Mouse (Mus musculus) midbrain, embryonic 16.5 days (tissue): Measurements from ENCODE around the gene Rhof. TPM values are rescaled to one million over a fixed set of nuclear protein-coding genes. Genes with fewer than 3 reads are reported as not detected.

Experiments used
- ATAC-seq: fragments of 200-750 bp; cut with Nextera tagmentation; 2 replicates; pipeline ENCODE4 v1.8.0; 2017; ENCODE audit warnings: moderate TSS enrichment
- H3K27ac ChIP-seq: fragments of 300-500 bp; sonication (generic); 2 replicates; pipeline ENCODE4 v1.5.1; 2014; ENCODE audit warnings: mild to moderate bottlenecking, low read length, mixed read lengths
- H3K27me3 ChIP-seq: fragments of 300-500 bp; sonication (generic); 2 replicates; pipeline ENCODE4 v1.6.1; 2014; ENCODE audit warnings: low read depth, low read length, mixed read lengths; ENCODE audit not compliant: control insufficient read depth, insufficient read depth
- H3K36me3 ChIP-seq: fragments of 300-500 bp; sonication (generic); 2 replicates; pipeline ENCODE4 v1.6.1; 2014; ENCODE audit warnings: mild to moderate bottlenecking, low read length, moderate library complexity, mixed read lengths; ENCODE audit not compliant: control insufficient read depth, insufficient read depth
- H3K4me1 ChIP-seq: fragments of 300-500 bp; sonication (generic); 2 replicates; pipeline ENCODE4 v1.6.1; 2014; ENCODE audit warnings: mild to moderate bottlenecking, low read length, mixed read lengths; ENCODE audit not compliant: control insufficient read depth, insufficient read depth
- H3K4me2 ChIP-seq: fragments of 300-500 bp; sonication (generic); 2 replicates; pipeline ENCODE4 v1.6.1; 2014; ENCODE audit warnings: mild to moderate bottlenecking, low read length, mixed read lengths
- H3K4me3 ChIP-seq: fragments of 300-500 bp; sonication (generic); 2 replicates; pipeline ENCODE4 v1.5.1; 2014; ENCODE audit warnings: low read depth, mild to moderate bottlenecking, low read length, moderate library complexity, mixed read lengths
- H3K9ac ChIP-seq: fragments of 300-500 bp; sonication (generic); 2 replicates; pipeline ENCODE4 v1.6.1; 2014; ENCODE audit warnings: low read depth, low read length, mixed read lengths
- H3K9me3 ChIP-seq: fragments of 300-500 bp; sonication (generic); replicated peaks from 2 replicates; pipeline ENCODE4 v1.6.1; 2014; ENCODE audit warnings: mild to moderate bottlenecking, low read length, mixed read lengths; ENCODE audit not compliant: control insufficient read depth, poor library complexity, severe bottlenecking
- WGBS: fragments of 180-500 bp; shearing (Covaris S2); extraction: QIAGEN DNeasy Blood & Tissue Kit; methylation state at CpG from one replicate; pipeline ENCODE4 v1.1.7; 2014; 5-methylcytosine and 5-hydroxymethylcytosine counted together
- polyA plus RNA-seq: library from polyadenylated mRNA; unstranded; fragments of >200 nt; fragmentation: Nextera tagmentation; extraction: Ambion mirVana; gene quantifications from 2 replicates; pipeline ENCODE4 v1.2.1, GENCODE M21; 2015

The Rhof gene
- polyA plus RNA-seq, 1 experiment from 2014 or later, result 21.4 TPM

GRCm38 (mm10) chr5:123137910-123138229 lies 5.4 kb upstream of the Rhof start:
- no peak for ATAC-seq
- Histone ChIP-seq H3K27ac (peak overlapping the region; percentile 100), H3K4me1 (peaks cover 47% of the 10 kb centered on the region), H3K9ac (peak overlapping the region; percentile 100), H3K4me3 (peak overlapping the region; percentile 94), H3K27me3 (no peaks in the 10 kb centered on the region), H3K4me2 (peak overlapping the region; percentile 87), H3K36me3 (no peaks in the 10 kb centered on the region), H3K9me3 (no peaks in the 10 kb centered on the region)
- under 1% methylated on average over 5 of the region's 6 CpGs for WGBS

- Histone ChIP-seq H3K9ac (peak overlapping the region; percentile 100), H3K4me2 (peak overlapping the region; percentile 87), H3K36me3 (no peaks in the 10 kb centered on the region), H3K4me1 (peaks cover 53% of the 10 kb centered on the region), H3K27ac (peak overlapping the region; percentile 100), H3K9me3 (no peaks in the 10 kb centered on the region), H3K4me3 (peak overlapping the region; percentile 94), H3K27me3 (no peaks in the 10 kb centered on the region)
- 1% methylated on average over 20 of the region's 20 CpGs for WGBS
- no peak for ATAC-seq
Measured at GRCm38 (mm10) chr5:123137044-123137909, 4.8 kb upstream of the Rhof start.

GRCm38 (mm10) chr5:123136361-123137043 lies 4.0 kb upstream of the Rhof start:
- Histone ChIP-seq H3K4me1 (peaks cover 60% of the 10 kb centered on the region), H3K36me3 (no peaks in the 10 kb centered on the region), H3K27ac (peak overlapping the region; percentile 100), H3K9ac (peak overlapping the region; percentile 100), H3K27me3 (no peaks in the 10 kb centered on the region), H3K4me2 (peak overlapping the region; percentile 87), H3K4me3 (peak overlapping the region; percentile 94), H3K9me3 (no peaks in the 10 kb centered on the region)
- no peak for ATAC-seq
- WGBS, result under 1% methylated on average over 13 of the region's 13 CpGs

- 3% methylated on average over 30 of the region's 30 CpGs for WGBS
- H3K9ac ChIP-seq, result peak overlapping the region; percentile 100
- no peaks in the 10 kb centered on the region for H3K36me3 ChIP-seq
- H3K4me3 ChIP-seq, result peak overlapping the region; percentile 94
- H3K9me3 ChIP-seq, result no peaks in the 10 kb centered on the region
- ATAC-seq, result no peak
- peak overlapping the region; percentile 87 for H3K4me2 ChIP-seq
- peak overlapping the region; percentile 100 for H3K27ac ChIP-seq
- H3K4me1 ChIP-seq, result peaks cover 62% of the 10 kb centered on the region
- no peaks in the 10 kb centered on the region for H3K27me3 ChIP-seq
Measured at GRCm38 (mm10) chr5:123135471-123136360, 3.2 kb upstream of the Rhof start.

GRCm38 (mm10) chr5:123134875-123135382 lies 2.4 kb upstream of the Rhof start:
- Histone ChIP-seq H3K4me1 (peaks cover 62% of the 10 kb centered on the region), H3K4me3 (peak overlapping the region; percentile 94), H3K9me3 (no peaks in the 10 kb centered on the region), H3K27me3 (no peaks in the 10 kb centered on the region), H3K4me2 (peak overlapping the region; percentile 87), H3K36me3 (no peaks in the 10 kb centered on the region), H3K9ac (peak overlapping the region; percentile 100), H3K27ac (peak overlapping the region; percentile 100)
- no peak for ATAC-seq
- 19% methylated on average over 8 of the region's 8 CpGs for WGBS

GRCm38 (mm10) chr5:123134186-123134874 lies 1.8 kb upstream of the Rhof start:
- no peak for ATAC-seq
- WGBS, result 18% methylated on average over 13 of the region's 13 CpGs
- H3K27ac ChIP-seq, result peak overlapping the region; percentile 100
- no peaks in the 10 kb centered on the region for H3K36me3 ChIP-seq
- H3K4me3 ChIP-seq, result peak overlapping the region; percentile 94
- H3K4me1 ChIP-seq, result peaks cover 62% of the 10 kb centered on the region
- no peaks in the 10 kb centered on the region for H3K9me3 ChIP-seq
- peak overlapping the region; percentile 100 for H3K9ac ChIP-seq
- H3K27me3 ChIP-seq, result no peaks in the 10 kb centered on the region
- H3K4me2 ChIP-seq, result peak overlapping the region; percentile 87

GRCm38 (mm10) chr5:123133784-123134143 lies 1.3 kb upstream of the Rhof start:
- no peak for ATAC-seq
- Histone ChIP-seq H3K36me3 (no peaks in the 10 kb centered on the region), H3K27ac (peak overlapping the region; percentile 100), H3K4me2 (peak overlapping the region; percentile 87), H3K9ac (peak overlapping the region; percentile 100), H3K9me3 (no peaks in the 10 kb centered on the region), H3K4me3 (peak overlapping the region; percentile 11; the same call in 1 of the 2 replicates), H3K4me1 (peaks cover 62% of the 10 kb centered on the region), H3K27me3 (no peaks in the 10 kb centered on the region)
- WGBS, result 10% methylated on average over 7 of the region's 7 CpGs

GRCm38 (mm10) chr5:123133083-123133783 lies 741 bp upstream of the Rhof start:
- H3K36me3 ChIP-seq, result 0 out of 2 replicates have a peak, but pooled peaks cover 5% of the 10 kb centered on the region
- ATAC-seq, result no peak

More at GRCm38 (mm10) chr5:123133083-123133783, 741 bp upstream of the Rhof start:
- H3K4me2 ChIP-seq, result peak overlapping the region; percentile 87
- H3K27ac ChIP-seq, result peak overlapping the region; percentile 100
- H3K4me3 ChIP-seq, result peak overlapping the region; percentile 40
- 17% methylated on average over 18 of the region's 18 CpGs for WGBS
- H3K27me3 ChIP-seq, result no peaks in the 10 kb centered on the region
- H3K9ac ChIP-seq, result peak overlapping the region; percentile 100
- peaks cover 62% of the 10 kb centered on the region for H3K4me1 ChIP-seq
- H3K9me3 ChIP-seq, result no peaks in the 10 kb centered on the region
